ENCODE assay signal across 8 mouse cellular contexts in the genomic region with DNA sequence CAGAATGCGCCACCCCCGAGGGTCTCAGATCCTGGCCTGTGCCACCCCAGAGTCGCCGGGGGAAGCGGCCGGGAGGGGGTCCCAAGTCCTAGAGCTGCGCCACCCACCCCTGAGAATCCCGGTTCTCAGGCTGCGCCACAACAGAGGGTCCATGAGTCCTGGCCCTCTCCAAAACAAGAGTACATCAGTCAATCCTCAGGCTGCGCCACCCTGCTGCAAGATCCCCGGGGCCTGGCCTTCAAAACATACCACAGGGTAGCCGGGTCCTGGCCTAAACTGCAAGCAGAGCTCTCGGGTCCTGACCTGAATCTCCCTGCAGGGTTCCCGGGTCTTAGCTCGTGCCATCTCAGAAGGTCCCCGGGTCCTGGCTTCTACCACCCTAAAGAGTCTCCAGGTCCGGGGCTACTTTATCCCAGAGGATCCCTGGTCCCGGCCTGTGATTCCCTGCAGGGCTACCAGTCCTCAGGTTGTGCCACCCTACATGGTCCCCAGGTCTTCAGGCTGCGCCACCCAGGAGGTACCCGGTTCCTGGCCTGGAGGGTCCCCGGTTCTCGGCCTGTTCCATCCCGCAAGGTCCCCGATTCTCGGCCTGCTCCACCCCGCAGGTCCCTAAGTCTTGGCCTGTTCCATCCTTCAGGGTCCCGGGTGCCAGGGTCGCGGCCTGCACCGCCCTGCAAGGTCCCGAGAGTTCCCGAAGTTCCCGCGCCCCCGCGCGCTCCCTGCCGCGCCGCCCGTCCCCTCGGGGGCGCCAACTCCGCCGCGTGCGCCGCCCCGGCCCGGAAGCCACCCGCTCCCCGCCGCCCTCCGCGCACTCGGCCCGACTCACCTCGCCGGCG. TPM values are rescaled to one million over a fixed set of nuclear protein-coding genes. Genes with fewer than 3 reads are reported as not detected.
DNase-seq lines count a peak whose midpoint lies in the region; ATAC-seq lines count a peak whose summit lies in the region.

No protein-coding gene starts in this region.

- H3K27ac ChIP-seq in intestine, embryonic 15.5 days = peak overlapping the region; percentile 95
- H3K27ac ChIP-seq in stomach, embryonic 16.5 days (ENCODE audit: low read length) = peak overlapping the region; percentile 97

- peak overlapping the region; percentile 91 for H3K4me3 ChIP-seq in intestine, embryonic 15.5 days (replicated peaks)
- H3K4me3 ChIP-seq in stomach, embryonic 16.5 days (replicated peaks; ENCODE audit: low read length) = peak overlapping the region; percentile 76

- H3K27me3 ChIP-seq in intestine, embryonic 15.5 days (replicated peaks) = no peaks in the 10 kb centered on the region
- H3K27me3 ChIP-seq in stomach, embryonic 16.5 days (ENCODE audit: control insufficient read depth, insufficient read depth, low read length) = no peaks in the 10 kb centered on the region

- under 1% methylated on average over 60 of the region's 60 CpGs for WGBS in intestine, embryonic 15.5 days
- WGBS in stomach, embryonic 16.5 days = under 1% methylated on average over 56 of the region's 60 CpGs

- H3K9ac ChIP-seq in intestine, embryonic 15.5 days = peak overlapping the region; percentile 85
- H3K9ac ChIP-seq in stomach, embryonic 16.5 days (ENCODE audit: low read length) = peak overlapping the region; percentile 93

- peak; percentile 71 for ATAC-seq in intestine, embryonic 15.5 days
- peak; percentile 26 for ATAC-seq in stomach, embryonic 16.5 days (ENCODE audit: insufficient read depth, low FRiP score)

- H3K4me1 ChIP-seq in intestine, embryonic 15.5 days (replicated peaks) = peaks cover 54% of the 10 kb centered on the region
- H3K4me1 ChIP-seq in stomach, embryonic 16.5 days (ENCODE audit: control insufficient read depth, insufficient read depth, low read length) = peaks cover 52% of the 10 kb centered on the region

- no peaks in the 10 kb centered on the region for H3K9me3 ChIP-seq in intestine, embryonic 15.5 days
- H3K9me3 ChIP-seq in stomach, embryonic 16.5 days (replicated peaks; ENCODE audit: control insufficient read depth, low read length) = no peaks in the 10 kb centered on the region

- no peaks in the 10 kb centered on the region for H3K36me3 ChIP-seq in intestine, embryonic 15.5 days
- H3K36me3 ChIP-seq in stomach, embryonic 16.5 days (ENCODE audit: control insufficient read depth, insufficient read depth, low read length) = no peaks in the 10 kb centered on the region

- DNase-seq in 3T3-L1 (ENCODE audit: low read depth, low spot score) (peak; percentile 81), adipocyte (ENCODE audit: low spot score) (peak; percentile 76), liver (peak; percentile 53)
- DNase-seq in embryo, embryonic 10 days (ENCODE audit: low spot score) = peak; percentile 61
- peak; percentile 59 to 63 for DNase-seq in gastrocnemius, postnatal 4 days (ENCODE audit: low spot score in 2 of 2)
- peak; percentile 72 for DNase-seq in naive thymus-derived CD4-positive, alpha-beta T cell, adult 2 months (ENCODE audit: low read depth)

- H3K4me2 ChIP-seq in intestine, embryonic 15.5 days (replicated peaks) = peak overlapping the region; percentile 91
- H3K4me2 ChIP-seq in stomach, embryonic 16.5 days (ENCODE audit: low read depth, low read length) = peak overlapping the region; percentile 96

RNA-seq across cellular contexts. Expression of a gene that starts 0.6 kb away (rescaled TPM):
- 100 to 1,000 TPM; 168 to 179 TPM for total RNA-seq in gastrocnemius, postnatal 4 days (2021)
- polyA plus RNA-seq in intestine, embryonic 15.5 days (2015; fragmentation: Nextera tagmentation; extraction: Ambion mirVana) = 19.9 and 20.0 TPM in 2 replicates
- 21.4 and 24.6 TPM in 2 replicates for polyA plus RNA-seq in stomach, embryonic 16.5 days (2015; fragmentation: Nextera tagmentation; extraction: Ambion mirVana)

Comparison
In these comparisons a context has a peak if more than half of its experiments do, and no peak if none do; other contexts are left out.
1. Peak in every context shown above with its lines: DNase-seq, ATAC-seq, H3K4me3 ChIP-seq and H3K27ac ChIP-seq.